Mouse (Mus musculus) forebrain, embryonic 14.5 days (tissue): ENCODE data around the gene Ube2v1. TPM values are rescaled to one million over a fixed set of nuclear protein-coding genes. Genes with fewer than 3 reads are reported as not detected.

Experiments used
- ATAC-seq: fragments of 200-750 bp; cut with Nextera tagmentation; 2 replicates; pipeline ENCODE4 v1.8.0; 2017; ENCODE audit warnings: mild to moderate bottlenecking, moderate library complexity
- DNase-seq: peaks from one replicate; pipeline ENCODE4 v3.0.0-alpha.2; 2015; ENCODE audit warnings: low spot score
- H3K27ac ChIP-seq: fragments of 300-500 bp; sonication (generic); 2 replicates; pipeline ENCODE4 v1.5.1; 2014; ENCODE audit warnings: low read depth, mild to moderate bottlenecking, control low read depth, low read length, moderate library complexity
- H3K27me3 ChIP-seq: fragments of 300-500 bp; sonication (generic); replicated peaks from 2 replicates; pipeline ENCODE4 v1.6.1; 2014; ENCODE audit warnings: low read length, control low read depth, mixed read lengths; ENCODE audit not compliant: control insufficient read depth, insufficient read depth
- H3K36me3 ChIP-seq: fragments of 300-500 bp; sonication (generic); 2 replicates; pipeline ENCODE4 v1.6.1; 2014; ENCODE audit warnings: low read length, control low read depth; ENCODE audit not compliant: control insufficient read depth, insufficient read depth
- H3K4me1 ChIP-seq: fragments of 300-500 bp; sonication (generic); 2 replicates; pipeline ENCODE4 v1.6.1; 2014; ENCODE audit warnings: antibody characterized with exemption, low read length, control low read depth; ENCODE audit not compliant: control insufficient read depth, insufficient read depth
- H3K4me2 ChIP-seq: fragments of 300-500 bp; sonication (generic); 2 replicates; pipeline ENCODE4 v1.6.1; 2014; ENCODE audit warnings: mild to moderate bottlenecking, control low read depth, low read length
- H3K4me3 ChIP-seq: fragments of 300-500 bp; sonication (generic); 2 replicates; pipeline ENCODE4 v1.5.1; 2014; ENCODE audit warnings: low read depth, low read length, control low read depth
- H3K9ac ChIP-seq: fragments of 300-500 bp; sonication (generic); 2 replicates; pipeline ENCODE4 v1.6.1; 2014; ENCODE audit warnings: mild to moderate bottlenecking, low read length, control low read depth, moderate library complexity
- H3K9me3 ChIP-seq: fragments of 300-500 bp; sonication (generic); replicated peaks from 2 replicates; pipeline ENCODE4 v1.6.1; 2016; ENCODE audit warnings: low read length, control low read depth, mixed read lengths; ENCODE audit not compliant: control insufficient read depth
- WGBS: fragments of 180-500 bp; shearing (Covaris S2); extraction: QIAGEN DNeasy Blood & Tissue Kit; methylation state at CpG from one replicate; pipeline ENCODE4 v1.1.7; 2014; 5-methylcytosine and 5-hydroxymethylcytosine counted together
- polyA plus RNA-seq: library from polyadenylated mRNA; unstranded; fragments of >200 nt; fragmentation: Nextera tagmentation; extraction: Ambion mirVana; gene quantifications from 2 replicates; pipeline ENCODE4 v1.2.1, GENCODE M21; 2014

The Ube2v1 gene
- polyA plus RNA-seq, 1 experiment from 2014 or later = 238 TPM

DNA sequence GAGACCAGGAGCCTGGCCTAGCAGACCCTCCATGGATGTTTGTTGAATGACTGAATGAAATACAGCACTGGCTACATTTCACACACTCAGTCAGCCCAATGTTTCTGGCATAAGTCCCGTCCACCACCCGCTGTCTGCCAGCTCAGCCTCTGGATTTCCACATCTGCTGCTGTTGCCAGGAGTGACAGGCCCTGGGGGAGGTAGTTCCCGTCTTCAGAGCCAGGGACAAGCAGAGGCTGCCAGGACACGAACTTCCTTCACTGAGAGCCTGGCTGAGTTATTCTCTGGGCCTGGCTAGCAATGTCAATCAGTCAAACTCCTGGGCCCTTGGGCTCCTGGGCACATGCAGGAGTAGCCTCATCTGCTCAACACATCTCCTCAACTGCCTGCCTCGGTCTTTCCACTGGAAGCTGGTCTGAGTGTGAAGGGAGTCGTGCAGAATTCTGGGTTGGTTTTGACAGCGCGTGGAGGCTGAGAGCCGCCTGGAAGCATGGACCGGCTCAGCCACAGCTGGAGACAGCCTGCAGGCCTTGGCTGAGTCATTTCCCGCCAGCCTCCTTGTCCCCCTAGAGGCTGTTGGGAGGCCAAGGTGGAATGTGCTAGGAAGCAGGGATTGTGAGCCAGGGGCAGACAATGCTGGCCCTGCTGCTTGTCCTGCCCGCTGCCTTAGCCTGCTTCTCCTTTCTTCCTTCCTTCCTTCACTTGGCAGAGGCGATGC lies 61.8 kb downstream of the Ube2v1 start:
- H3K27ac ChIP-seq = no peak overlapping the region
- no peak overlapping the region for H3K9ac ChIP-seq
- H3K4me3 ChIP-seq = no peak overlapping the region
- ATAC-seq = no peak
- H3K36me3 ChIP-seq = no peaks in the 10 kb centered on the region
- DNase-seq = no peak
- H3K27me3 ChIP-seq = no peaks in the 10 kb centered on the region
- no peak overlapping the region for H3K4me2 ChIP-seq
- H3K4me1 ChIP-seq = no peaks in the 10 kb centered on the region
- no peaks in the 10 kb centered on the region for H3K9me3 ChIP-seq
- 64% methylated on average over 13 of the region's 13 CpGs for WGBS

DNA sequence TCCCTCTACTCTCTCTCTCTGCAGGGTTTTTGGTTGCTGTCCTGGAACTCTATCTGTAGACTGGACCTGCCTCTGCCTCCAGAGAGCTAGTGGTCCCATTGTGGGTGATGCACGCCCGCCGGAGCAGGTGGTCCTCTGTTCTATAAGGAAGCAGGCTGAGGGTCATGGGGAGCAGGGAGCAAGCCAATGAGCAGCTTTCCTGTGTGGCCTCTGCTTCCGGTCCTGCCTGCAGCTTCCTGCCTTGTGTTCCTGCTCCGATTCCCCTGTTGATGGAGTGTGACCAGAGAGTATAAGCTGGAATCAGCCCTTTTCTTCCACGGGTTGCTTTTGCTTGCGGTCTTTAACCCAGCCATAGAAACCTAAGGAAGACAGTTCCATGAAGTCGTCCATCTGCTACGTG lies 63.8 kb downstream of the Ube2v1 start:
- Histone ChIP-seq H3K27ac (no peak overlapping the region), H3K9me3 (no peaks in the 10 kb centered on the region), H3K36me3 (no peaks in the 10 kb centered on the region), H3K27me3 (no peaks in the 10 kb centered on the region), H3K4me2 (no peak overlapping the region), H3K4me3 (no peak overlapping the region), H3K4me1 (no peaks in the 10 kb centered on the region), H3K9ac (no peak overlapping the region)
- DNase-seq = no peak
- ATAC-seq = no peak
- 81% methylated on average over 9 of the region's 9 CpGs for WGBS

DNA sequence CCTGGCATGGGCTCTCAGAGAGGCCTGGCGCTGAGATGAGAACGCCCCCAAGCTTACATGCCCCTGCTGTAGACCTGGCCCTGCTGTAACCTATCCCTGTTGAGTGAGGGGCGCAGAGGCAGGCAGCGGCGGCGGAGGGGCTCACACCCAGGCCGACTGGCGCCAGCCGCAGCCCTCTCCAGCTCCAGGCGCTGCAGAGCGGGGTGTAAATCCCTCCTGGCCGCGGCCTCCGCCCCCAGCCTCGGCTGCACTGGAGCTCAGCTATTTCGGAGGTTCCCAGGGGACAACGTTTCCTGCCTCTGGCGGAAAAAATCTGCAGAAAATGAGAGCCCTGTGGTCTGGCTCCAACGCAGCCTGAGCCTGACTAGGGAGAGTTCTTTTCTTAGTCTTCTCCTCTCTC lies 66.2 kb downstream of the Ube2v1 start:
- Histone ChIP-seq H3K4me2 (no peak overlapping the region), H3K9me3 (no peaks in the 10 kb centered on the region), H3K36me3 (no peaks in the 10 kb centered on the region), H3K4me1 (no peaks in the 10 kb centered on the region), H3K9ac (no peak overlapping the region), H3K27ac (no peak overlapping the region), H3K4me3 (no peak overlapping the region), H3K27me3 (no peaks in the 10 kb centered on the region)
- DNase-seq (no peak), ATAC-seq (no peak)
- 30% methylated on average over 19 of the region's 19 CpGs for WGBS

GRCm38 (mm10) chr2:167565312-167565656 lies 66.6 kb downstream of the Ube2v1 start:
- no peak overlapping the region for H3K27ac ChIP-seq
- no peaks in the 10 kb centered on the region for H3K36me3 ChIP-seq
- WGBS = 84% methylated on average over 3 of the region's 3 CpGs
- no peaks in the 10 kb centered on the region for H3K4me1 ChIP-seq
- DNase-seq (no peak), ATAC-seq (no peak)
- H3K27me3 ChIP-seq = no peaks in the 10 kb centered on the region
- H3K4me2 ChIP-seq = no peak overlapping the region
- no peaks in the 10 kb centered on the region for H3K9me3 ChIP-seq
- H3K4me3 ChIP-seq = no peak overlapping the region
- H3K9ac ChIP-seq = no peak overlapping the region

DNA sequence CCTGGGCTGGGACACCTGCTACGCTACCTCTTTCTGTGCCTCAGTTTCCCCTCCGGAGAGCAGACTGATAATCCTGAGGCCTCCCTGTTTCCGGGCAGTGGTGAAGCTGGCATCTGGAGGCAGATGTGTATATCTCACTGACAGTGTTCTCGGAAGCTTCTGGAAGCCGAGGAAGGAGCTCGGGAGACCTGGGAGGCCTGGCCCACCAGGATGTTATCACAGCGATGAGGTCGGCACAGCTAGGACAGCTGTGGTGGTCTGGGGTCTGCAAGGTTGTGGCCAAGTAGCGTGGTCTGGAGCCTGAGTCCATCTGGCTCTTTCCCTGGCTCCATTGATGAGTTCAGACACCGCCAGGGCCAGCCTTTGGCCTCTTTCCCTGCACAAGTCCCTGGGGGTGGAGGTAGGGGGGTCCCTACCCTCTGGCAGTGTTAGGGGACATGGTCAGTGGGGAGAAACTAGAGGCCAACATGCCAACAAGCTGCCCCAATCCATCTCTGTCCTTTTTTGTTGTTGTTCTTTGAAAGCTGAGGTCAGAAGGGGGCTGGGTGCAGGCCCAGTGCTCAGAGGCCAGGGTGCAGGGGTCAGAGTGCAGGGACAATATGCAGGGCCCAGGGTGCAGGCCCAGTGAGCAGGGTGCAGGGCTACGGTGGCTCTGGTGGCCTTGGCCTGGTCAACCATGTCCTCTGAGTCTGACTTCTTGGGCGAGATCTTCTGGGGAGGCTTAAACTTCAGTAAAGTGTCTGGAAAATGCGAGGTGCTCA lies 67.2 kb downstream of the Ube2v1 start:
- no peak overlapping the region for H3K27ac ChIP-seq
- no peak for DNase-seq
- 93% methylated on average over 13 of the region's 13 CpGs for WGBS
- no peaks in the 10 kb centered on the region for H3K36me3 ChIP-seq
- H3K9ac ChIP-seq = no peak overlapping the region
- H3K27me3 ChIP-seq = no peaks in the 10 kb centered on the region
- no peaks in the 10 kb centered on the region for H3K4me1 ChIP-seq
- H3K4me2 ChIP-seq = no peak overlapping the region
- H3K9me3 ChIP-seq = no peaks in the 10 kb centered on the region
- no peak overlapping the region for H3K4me3 ChIP-seq
- ATAC-seq = no peak

- 47% methylated on average over 12 of the region's 12 CpGs for WGBS
Observed at GRCm38 (mm10) chr2:167563703-167564102, 68.2 kb downstream of the Ube2v1 start.

GRCm38 (mm10) chr2:167563035-167563434 lies 68.9 kb downstream of the Ube2v1 start:
- Histone ChIP-seq H3K27me3 (no peaks in the 10 kb centered on the region), H3K4me2 (no peak overlapping the region), H3K36me3 (no peaks in the 10 kb centered on the region), H3K4me1 (peaks cover 3% of the 10 kb centered on the region; the same call in 1 of the 2 replicates), H3K27ac (no peak overlapping the region), H3K9me3 (no peaks in the 10 kb centered on the region), H3K4me3 (no peak overlapping the region), H3K9ac (no peak overlapping the region)
- DNase-seq (no peak), ATAC-seq (no peak)
- WGBS = 90% methylated on average over 5 of the region's 5 CpGs

More at GRCm38 (mm10) chr2:167563703-167564102, 68.2 kb downstream of the Ube2v1 start:
- peak; percentile 53 for ATAC-seq
- H3K36me3 ChIP-seq = no peaks in the 10 kb centered on the region
- no peak overlapping the region for H3K4me3 ChIP-seq
- DNase-seq = no peak
- H3K9ac ChIP-seq = no peak overlapping the region
- no peaks in the 10 kb centered on the region for H3K27me3 ChIP-seq
- no peaks in the 10 kb centered on the region for H3K9me3 ChIP-seq
- no peak overlapping the region for H3K27ac ChIP-seq
- peaks cover 3% of the 10 kb centered on the region; the same call in 1 of the 2 replicates for H3K4me1 ChIP-seq
- H3K4me2 ChIP-seq = no peak overlapping the region

DNA sequence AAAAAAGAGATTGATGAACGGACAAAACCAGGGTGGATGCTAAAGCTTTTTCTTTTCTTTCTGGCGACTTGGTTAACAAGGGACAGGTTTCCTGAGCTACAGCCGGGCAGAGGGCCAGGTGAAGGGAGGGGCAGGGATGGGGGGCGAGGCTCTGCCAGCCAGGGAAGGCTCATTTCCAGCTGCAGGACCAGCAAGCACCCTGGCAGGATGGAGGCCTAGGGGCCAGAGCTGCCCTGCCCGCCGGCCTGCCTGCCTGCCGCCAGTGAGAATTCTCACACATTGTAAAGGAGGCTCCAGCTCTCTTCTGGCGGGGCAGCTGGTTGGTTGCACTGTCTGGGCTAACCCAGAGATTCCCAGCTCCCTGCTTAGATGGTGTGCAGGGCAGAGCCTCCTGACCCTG lies 69.8 kb downstream of the Ube2v1 start:
- no peak overlapping the region for H3K9ac ChIP-seq
- no peaks in the 10 kb centered on the region for H3K27me3 ChIP-seq
- H3K4me3 ChIP-seq = no peak overlapping the region
- ATAC-seq (peak; percentile 41; the same call in 1 of the 2 replicates), DNase-seq (peak; percentile 68)
- 15% methylated on average over 8 of the region's 8 CpGs for whole genome bisulfite sequencing
- no peaks in the 10 kb centered on the region for H3K9me3 ChIP-seq
- no peak overlapping the region for H3K27ac ChIP-seq
- H3K4me1 ChIP-seq = peaks cover 3% of the 10 kb centered on the region; the same call in 1 of the 2 replicates
- no peak overlapping the region for H3K4me2 ChIP-seq
- no peaks in the 10 kb centered on the region for H3K36me3 ChIP-seq

GRCm38 (mm10) chr2:167559413-167559812 lies 72.5 kb downstream of the Ube2v1 start:
- no peak overlapping the region for H3K4me3 ChIP-seq
- peak overlapping the region; percentile 37; the same call in 1 of the 2 replicates for H3K9ac ChIP-seq
- H3K4me2 ChIP-seq = peak overlapping the region; percentile 36
- H3K4me1 ChIP-seq = peaks cover 3% of the 10 kb centered on the region; the same call in 1 of the 2 replicates
- no peaks in the 10 kb centered on the region for H3K27me3 ChIP-seq
- 18% methylated on average over 27 of the region's 27 CpGs for WGBS
- 0 out of 2 replicates have a peak, but pooled peaks have one; percentile 10 for ATAC-seq
- no peaks in the 10 kb centered on the region for H3K36me3 ChIP-seq
- no peak for DNase-seq
- no peaks in the 10 kb centered on the region for H3K9me3 ChIP-seq
- no peak overlapping the region for H3K27ac ChIP-seq
